Mouse (Mus musculus) intestine, embryonic 15.5 days (tissue): ENCODE data around the gene Olfr311. TPM values are rescaled to one million over a fixed set of nuclear protein-coding genes. Genes with fewer than 3 reads are reported as not detected.
"Not testable (repeated sequence)": the region's sequence is repeated elsewhere in the genome, so short reads cannot be mapped to it uniquely, and the experiment has no call there.

Experiments used
- ATAC-seq: fragments of 200-750 bp; cut with Nextera tagmentation; 2 replicates; pipeline ENCODE4 v1.8.0; 2017; ENCODE audit warnings: moderate TSS enrichment, moderate library complexity
- H3K27ac ChIP-seq: fragments of 300-500 bp; sonication (generic); 2 replicates; pipeline ENCODE4 v1.5.1; 2015; ENCODE audit warnings: mild to moderate bottlenecking, inconsistent platforms
- H3K27me3 ChIP-seq: fragments of 300-500 bp; sonication (generic); replicated peaks from 2 replicates; pipeline ENCODE4 v1.6.1; 2015; ENCODE audit warnings: inconsistent platforms
- H3K36me3 ChIP-seq: fragments of 300-500 bp; sonication (generic); 2 replicates; pipeline ENCODE4 v1.6.1; 2015; ENCODE audit warnings: inconsistent platforms
- H3K4me1 ChIP-seq: fragments of 300-500 bp; sonication (generic); replicated peaks from 2 replicates; pipeline ENCODE4 v1.6.1; 2015; ENCODE audit warnings: inconsistent platforms
- H3K4me2 ChIP-seq: fragments of 300-500 bp; sonication (generic); replicated peaks from 2 replicates; pipeline ENCODE4 v1.6.1; 2015; ENCODE audit warnings: mild to moderate bottlenecking, inconsistent platforms
- H3K4me3 ChIP-seq: fragments of 300-500 bp; sonication (generic); replicated peaks from 2 replicates; pipeline ENCODE4 v1.5.1; 2015; ENCODE audit warnings: inconsistent platforms
- H3K9ac ChIP-seq: fragments of 300-500 bp; sonication (generic); 2 replicates; pipeline ENCODE4 v1.6.1; 2015; ENCODE audit warnings: inconsistent platforms
- H3K9me3 ChIP-seq: fragments of 300-500 bp; sonication (generic); 2 replicates; pipeline ENCODE4 v1.6.1; 2016; ENCODE audit warnings: inconsistent platforms
- WGBS: fragments of 180-500 bp; shearing (Covaris S2); methylation state at CpG from one replicate; pipeline ENCODE4 v1.1.7; 2015; 5-methylcytosine and 5-hydroxymethylcytosine counted together
- polyA plus RNA-seq: library from polyadenylated mRNA; unstranded; fragments of >200 nt; fragmentation: Nextera tagmentation; extraction: Ambion mirVana; gene quantifications from 2 replicates; pipeline ENCODE4 v1.2.1, GENCODE M21; 2015

Olfr311 gene
- polyA plus RNA-seq = not detected in 2 replicates

DNA sequence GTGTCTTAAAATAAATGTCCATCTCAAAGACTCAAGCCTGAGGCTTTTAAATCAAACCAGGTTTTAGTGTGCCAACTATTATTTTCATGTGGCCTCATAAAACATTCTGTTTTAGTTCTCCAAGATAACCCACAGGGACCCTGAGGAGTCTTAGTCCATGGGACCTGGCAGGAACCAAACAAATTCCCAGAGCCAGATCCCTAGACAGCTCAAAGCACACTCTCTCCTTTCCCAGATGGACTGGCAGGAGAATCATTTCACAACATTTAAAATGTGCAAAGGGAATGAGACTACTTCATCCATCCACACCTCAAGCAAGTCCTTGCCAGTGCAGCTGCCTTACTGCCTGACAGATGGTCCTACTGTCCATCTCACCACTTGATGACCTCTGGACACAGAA is at the start of gene Olfr311:
Gene Olfr311 (plus strand): TSS at position 301 of the 400 bp plus-strand sequence.
- ATAC-seq, H3K27me3 ChIP-seq, H3K36me3 ChIP-seq: not testable (repeated sequence)

DNA sequence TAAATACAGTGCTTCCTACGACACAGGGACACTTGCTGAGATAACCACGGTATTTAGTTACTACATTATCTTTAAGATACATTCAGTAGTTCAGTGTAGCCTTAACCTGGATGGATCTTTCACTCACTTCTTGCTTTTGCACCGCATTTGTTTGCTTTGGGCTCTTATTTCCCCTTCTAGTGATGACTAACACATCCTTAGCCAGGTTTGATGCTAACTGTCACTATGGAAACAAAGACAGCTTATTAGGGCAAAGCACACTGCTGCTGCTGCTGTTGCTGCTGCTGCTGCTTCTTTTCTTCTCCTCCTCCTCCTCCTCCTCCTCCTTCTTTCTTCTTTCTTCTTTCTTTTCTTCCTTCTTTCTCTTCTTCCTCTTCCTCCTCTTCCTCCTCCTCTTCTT is 49.5 kb upstream of the Olfr311 start:
- H3K9ac ChIP-seq = no peak overlapping the region
- H3K4me2 ChIP-seq = no peak overlapping the region
- no peaks in the 10 kb centered on the region for H3K4me1 ChIP-seq
- WGBS = 30% methylated on average over 3 of the region's 3 CpGs
- no peak overlapping the region for H3K27ac ChIP-seq
- no peak overlapping the region for H3K4me3 ChIP-seq
- no peaks in the 10 kb centered on the region for H3K27me3 ChIP-seq
- no peaks in the 10 kb centered on the region for H3K9me3 ChIP-seq
- no peak for ATAC-seq
- H3K36me3 ChIP-seq = no peaks in the 10 kb centered on the region

More for the DNA sequence above, at the start of gene Olfr311:
- not testable (repeated sequence) for H3K4me1 ChIP-seq, H3K4me3 ChIP-seq, H3K9ac ChIP-seq, H3K27ac ChIP-seq, H3K4me2 ChIP-seq, H3K9me3 ChIP-seq

- Histone ChIP-seq H3K4me2 (no peak overlapping the region), H3K9me3 (no peaks in the 10 kb centered on the region), H3K27ac (no peak overlapping the region), H3K9ac (no peak overlapping the region), H3K36me3 (no peaks in the 10 kb centered on the region), H3K4me1 (no peaks in the 10 kb centered on the region), H3K27me3 (no peaks in the 10 kb centered on the region), H3K4me3 (no peak overlapping the region)
- WGBS = 38% methylated on average over 2 of the region's 2 CpGs
- ATAC-seq = no peak
Measured at GRCm38 (mm10) chr11:58790053-58790452, 49.0 kb upstream of the Olfr311 start.

- Histone ChIP-seq H3K9ac (no peak overlapping the region), H3K4me1 (no peaks in the 10 kb centered on the region), H3K27me3 (no peaks in the 10 kb centered on the region), H3K9me3 (no peaks in the 10 kb centered on the region), H3K4me2 (no peak overlapping the region), H3K27ac (no peak overlapping the region), H3K36me3 (no peaks in the 10 kb centered on the region), H3K4me3 (no peak overlapping the region)
- WGBS = 79% methylated on average over 6 of the region's 6 CpGs
- no peak for ATAC-seq
Measured at GRCm38 (mm10) chr11:58790646-58791045, 48.4 kb upstream of the Olfr311 start.

GRCm38 (mm10) chr11:58795856-58796255 is 43.2 kb upstream of the Olfr311 start:
- no peaks in the 10 kb centered on the region for H3K9me3 ChIP-seq
- no peaks in the 10 kb centered on the region for H3K4me1 ChIP-seq
- H3K9ac ChIP-seq = no peak overlapping the region
- H3K4me3 ChIP-seq = no peak overlapping the region
- 78% methylated on average over 2 of the region's 2 CpGs for WGBS
- no peak for ATAC-seq
- H3K4me2 ChIP-seq = no peak overlapping the region
- no peaks in the 10 kb centered on the region for H3K36me3 ChIP-seq
- H3K27me3 ChIP-seq = no peaks in the 10 kb centered on the region
- H3K27ac ChIP-seq = no peak overlapping the region

GRCm38 (mm10) chr11:58796850-58797249 is 42.2 kb upstream of the Olfr311 start:
- Histone ChIP-seq H3K27me3 (no peaks in the 10 kb centered on the region), H3K27ac (no peak overlapping the region), H3K4me3 (no peak overlapping the region), H3K4me1 (peaks cover 4% of the 10 kb centered on the region), H3K9ac (no peak overlapping the region), H3K9me3 (no peaks in the 10 kb centered on the region), H3K4me2 (no peak overlapping the region), H3K36me3 (no peaks in the 10 kb centered on the region)
- 78% methylated on average over 7 of the region's 7 CpGs for WGBS
- no peak for ATAC-seq

GRCm38 (mm10) chr11:58799747-58800146 is 39.3 kb upstream of the Olfr311 start:
- WGBS = 68% methylated on average over 5 of the region's 5 CpGs
- Histone ChIP-seq H3K4me3 (no peak overlapping the region), H3K4me2 (no peak overlapping the region), H3K9ac (no peak overlapping the region), H3K9me3 (no peaks in the 10 kb centered on the region), H3K27ac (no peak overlapping the region), H3K36me3 (no peaks in the 10 kb centered on the region), H3K27me3 (no peaks in the 10 kb centered on the region), H3K4me1 (peaks cover 12% of the 10 kb centered on the region)
- no peak for ATAC-seq

DNA sequence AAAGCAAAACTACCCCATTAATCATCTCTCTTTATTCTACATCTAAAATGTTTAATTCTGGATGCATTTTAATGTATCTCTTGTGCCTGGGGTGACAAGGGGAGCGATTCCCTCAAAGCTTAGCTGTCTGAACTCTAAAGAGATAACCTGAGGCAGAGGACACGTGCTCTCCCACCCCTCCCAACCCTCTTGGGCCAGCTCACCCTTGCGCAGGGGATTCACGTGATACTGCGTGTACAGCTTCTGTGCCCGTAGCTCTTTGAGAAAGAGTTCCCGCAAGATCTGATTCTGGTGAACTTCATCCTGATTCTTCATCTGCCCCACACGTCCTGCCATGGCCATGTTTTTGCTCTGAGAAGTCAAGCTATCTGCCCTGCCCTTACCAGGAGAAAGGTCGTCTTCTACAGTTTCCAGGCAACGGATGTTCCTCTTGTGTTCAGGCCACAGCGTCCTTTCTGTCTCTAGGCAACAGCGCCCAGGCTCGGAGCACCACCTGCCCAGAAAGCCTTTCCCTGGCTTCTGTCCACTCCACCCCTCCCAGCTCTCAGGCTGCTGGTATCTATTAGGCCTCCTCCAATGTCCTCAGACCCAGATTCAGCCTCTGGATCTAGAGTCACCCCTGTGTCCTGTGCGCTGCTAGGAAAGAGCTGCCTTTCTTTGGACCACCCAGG is 37.4 kb upstream of the Olfr311 start, which contains the start of gene Fam183b:
Gene Fam183b (minus strand): TSS at position 403 of the 671 bp plus-strand sequence.
- H3K4me1 ChIP-seq = peaks cover 12% of the 10 kb centered on the region
- H3K4me2 ChIP-seq = peak within 1 kb of the TSS; percentile 54
- H3K9me3 ChIP-seq = no peaks in the 10 kb centered on the region
- no peak within 1 kb of the TSS; the same call in 1 of the 2 replicates for H3K9ac ChIP-seq
- no peaks in the 10 kb centered on the region for H3K27me3 ChIP-seq
- no peaks in the 10 kb centered on the region for H3K36me3 ChIP-seq
- H3K27ac ChIP-seq = peak within 1 kb of the TSS; percentile 60; the same call in 1 of the 2 replicates
- H3K4me3 ChIP-seq = peak within 1 kb of the TSS; percentile 10
- peak; percentile 84 for ATAC-seq
- WGBS = 11% methylated on average over 14 of the region's 14 CpGs

- Histone ChIP-seq H3K27ac (0 out of 2 replicates have a peak overlapping the region, but pooled peaks have one; percentile 37), H3K27me3 (no peaks in the 10 kb centered on the region), H3K4me3 (no peak overlapping the region), H3K36me3 (no peaks in the 10 kb centered on the region), H3K9ac (no peak overlapping the region), H3K9me3 (no peaks in the 10 kb centered on the region), H3K4me2 (no peak overlapping the region), H3K4me1 (peaks cover 12% of the 10 kb centered on the region)
- peak; percentile 73 for ATAC-seq
- WGBS = 39% methylated on average over 4 of the region's 4 CpGs
Measured at GRCm38 (mm10) chr11:58803871-58804270, 35.2 kb upstream of the Olfr311 start.

DNA sequence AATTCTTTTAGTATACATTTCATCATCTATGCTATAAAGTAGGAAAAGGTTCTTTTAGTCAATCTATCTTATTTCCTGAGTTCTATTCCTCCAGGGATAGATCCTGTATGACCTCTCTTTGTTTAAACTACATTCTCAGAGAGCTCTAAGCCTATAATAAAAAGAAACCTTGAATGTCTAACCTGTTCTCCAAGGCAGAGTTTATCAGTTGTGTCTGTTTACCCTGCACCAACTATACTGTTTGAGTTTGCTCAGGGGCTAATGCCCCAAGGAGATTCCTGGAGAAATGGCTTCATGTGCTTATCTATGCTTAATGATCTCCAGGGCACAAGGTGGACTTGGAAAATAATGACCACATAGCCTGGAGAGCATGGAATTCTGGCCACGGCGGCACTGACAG is 34.7 kb upstream of the Olfr311 start:
- H3K4me2 ChIP-seq = 0 out of 2 replicates have a peak overlapping the region, but pooled peaks have one; percentile 28
- H3K27ac ChIP-seq = peak overlapping the region; percentile 72
- peak; percentile 83 for ATAC-seq
- WGBS = 23% methylated on average over 2 of the region's 2 CpGs
- H3K4me1 ChIP-seq = peaks cover 12% of the 10 kb centered on the region
- H3K36me3 ChIP-seq = no peaks in the 10 kb centered on the region
- H3K9ac ChIP-seq = no peak overlapping the region
- no peaks in the 10 kb centered on the region for H3K9me3 ChIP-seq
- H3K27me3 ChIP-seq = no peaks in the 10 kb centered on the region
- no peak overlapping the region for H3K4me3 ChIP-seq

DNA sequence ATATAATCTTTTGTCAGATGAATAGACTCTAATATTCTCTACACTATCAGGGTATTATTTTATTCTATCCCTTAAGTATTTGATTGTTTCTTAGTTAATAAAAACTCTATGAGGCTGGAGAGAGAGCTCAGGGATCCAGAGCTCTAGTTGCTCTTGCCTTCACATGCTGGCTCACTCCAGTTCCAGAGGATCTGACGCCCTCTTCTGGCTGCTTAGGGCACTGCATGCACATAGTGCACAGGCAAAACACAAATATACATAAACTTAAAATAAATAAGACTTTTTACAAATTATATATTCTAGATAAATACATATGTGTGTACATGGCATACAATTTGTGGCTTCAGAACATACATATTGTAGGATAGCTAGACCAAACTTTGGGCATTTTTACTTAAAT is 27.1 kb upstream of the Olfr311 start:
- no peak for ATAC-seq
- H3K27ac ChIP-seq = no peak overlapping the region
- H3K4me3 ChIP-seq = no peak overlapping the region
- no peak overlapping the region for H3K9ac ChIP-seq
- no peaks in the 10 kb centered on the region for H3K9me3 ChIP-seq
- H3K4me2 ChIP-seq = no peak overlapping the region
- H3K36me3 ChIP-seq = no peaks in the 10 kb centered on the region
- no peaks in the 10 kb centered on the region for H3K27me3 ChIP-seq
- 6% methylated on average over 1 of the region's 1 CpGs for WGBS
- H3K4me1 ChIP-seq = no peaks in the 10 kb centered on the region

DNA sequence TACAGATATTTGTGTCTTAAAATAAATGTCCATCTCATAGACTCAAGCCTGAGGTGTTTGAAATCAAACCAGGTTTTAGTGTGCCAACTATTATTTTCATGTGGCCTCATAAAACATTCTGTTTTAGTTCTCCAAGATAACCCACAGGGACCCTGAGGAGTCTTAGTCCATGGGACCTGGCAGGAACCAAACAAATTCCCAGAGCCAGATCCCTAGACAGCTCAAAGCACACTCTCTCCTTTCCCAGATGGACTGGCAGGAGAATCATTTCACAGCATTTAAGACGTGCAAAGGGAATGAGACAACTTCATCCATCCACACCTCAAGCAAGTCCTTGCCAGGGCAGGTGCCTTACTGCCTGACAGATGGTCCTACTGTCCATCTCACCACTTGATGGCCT is 24.4 kb upstream of the Olfr311 start, which contains the start of gene Olfr313:
Gene Olfr313 (plus strand): TSS at position 301 of the 400 bp plus-strand sequence.
- H3K4me3 ChIP-seq, H3K9ac ChIP-seq, H3K36me3 ChIP-seq, H3K27me3 ChIP-seq, H3K27ac ChIP-seq, H3K9me3 ChIP-seq, H3K4me1 ChIP-seq, ATAC-seq, H3K4me2 ChIP-seq: not testable (repeated sequence)
- 48% methylated on average over 1 of the region's 1 CpGs for WGBS

- Histone ChIP-seq H3K27ac (no peak overlapping the region), H3K27me3 (no peaks in the 10 kb centered on the region), H3K4me1 (no peaks in the 10 kb centered on the region), H3K4me2 (no peak overlapping the region), H3K9me3 (no peaks in the 10 kb centered on the region), H3K36me3 (no peaks in the 10 kb centered on the region), H3K9ac (no peak overlapping the region), H3K4me3 (no peak overlapping the region)
- ATAC-seq = no peak
- WGBS = 63% methylated on average over 1 of the region's 1 CpGs
Measured at GRCm38 (mm10) chr11:58815676-58816075, 23.4 kb upstream of the Olfr311 start.
